Mouse (Mus musculus): Measurements from ENCODE around the gene Ypel3.

DNA sequence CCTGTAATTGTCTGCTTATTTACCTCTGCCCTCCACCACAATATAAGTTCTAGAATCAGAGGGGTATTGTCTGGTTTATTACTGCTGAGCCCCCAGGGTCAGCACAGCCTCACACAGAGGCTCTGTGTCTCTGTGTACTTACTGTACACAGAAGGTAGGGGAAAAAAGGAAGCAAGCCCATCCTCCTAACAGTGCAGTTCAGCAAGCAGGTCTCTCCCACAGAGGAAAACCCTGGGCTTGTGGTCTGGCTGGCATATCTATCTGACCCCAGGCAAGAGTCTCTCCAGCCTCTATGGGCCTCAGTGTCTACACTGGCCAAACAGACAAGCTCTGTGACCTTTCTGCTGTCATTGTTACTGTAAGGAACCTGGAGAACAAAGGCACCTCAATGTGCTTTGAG lies 27.0 kb downstream of the Ypel3 start:
- TF ChIP-seq POLR2A (IDR thresholded peaks at IDR 0.05; ENCODE audit: borderline replicate concordance, insufficient read depth, low read length), result no peak
- TF ChIP-seq CTCF (IDR thresholded peaks at IDR 0.05; ENCODE audit: borderline replicate concordance, insufficient read depth, low read depth, low read length), result no peak

Measured in cerebellum, adult 2 months (tissue).